Mouse (Mus musculus) cortical plate, adult 2 months (tissue): ENCODE measurements around the gene Gm5737.

Source experiments
- CTCF ChIP-seq: fragments of 200-500 bp; IDR thresholded peaks from 2 replicates; pipeline ENCODE4 v1.5.1; 2011; ENCODE audit warnings: mild to moderate bottlenecking, control low read depth, low read length; ENCODE audit not compliant: insufficient read depth; ENCODE audit errors: extremely low read depth
- POLR2A ChIP-seq: fragments of 200-500 bp; IDR thresholded peaks from 2 replicates; pipeline ENCODE4 v1.6.1; 2011; ENCODE audit warnings: mild to moderate bottlenecking, low read length, control low read depth; ENCODE audit not compliant: insufficient read depth; ENCODE audit errors: extremely low read depth

GRCm38 (mm10) chr7:120834426-120834825, 22.3 kb downstream of the Gm5737 start:
- TF ChIP-seq POLR2A (no peak), CTCF (no peak)
